Mouse (Mus musculus) megakaryocyte, embryonic 14.5 days (primary cell): ENCODE results near the gene Fat2.

Experiments used
- FLI1 ChIP-seq: IDR thresholded peaks from 2 replicates; pipeline ENCODE4 v1.6.1; 2012; ENCODE audit warnings: low read length, inconsistent platforms, mixed read lengths
- GATA1 ChIP-seq: IDR thresholded peaks from 3 replicates; pipeline ENCODE4 v1.6.1; 2012; ENCODE audit warnings: mixed read lengths, low read length, inconsistent platforms, borderline replicate concordance

DNA sequence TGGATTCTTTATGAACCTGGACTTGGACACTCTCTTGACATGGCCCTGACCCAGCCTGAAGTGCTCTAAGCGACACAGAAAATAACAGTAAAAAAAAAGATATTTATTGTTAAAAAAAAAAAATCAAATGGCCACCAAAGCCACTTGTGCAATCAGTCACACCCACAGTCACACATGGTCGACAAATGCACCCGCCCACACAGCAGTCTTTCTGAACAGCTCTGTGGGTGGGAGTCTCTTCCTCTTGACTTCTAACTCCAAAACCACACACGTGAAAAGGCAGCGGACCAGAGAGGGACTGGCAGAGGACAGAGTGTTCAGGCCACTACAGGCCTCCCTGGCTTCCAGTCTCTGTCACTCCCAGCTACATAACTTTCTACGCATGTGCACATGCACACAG, 85.8 kb downstream of the Fat2 start:
- no peak for TF ChIP-seq GATA1
- no peak for TF ChIP-seq FLI1
